Mouse (Mus musculus) heart, adult 2 months (tissue): ENCODE data around the gene Bmp3.

Experiments
- CTCF ChIP-seq: fragments of 200-600 bp; IDR thresholded peaks from 2 replicates; pipeline ENCODE4 v1.8.1; 2022; ENCODE audit warnings: antibody characterized with exemption, mild to moderate bottlenecking, moderate library complexity
- POLR2A ChIP-seq: fragments of 200-500 bp; IDR thresholded peaks from 2 replicates; pipeline ENCODE4 v1.6.1; 2011; ENCODE audit warnings: mild to moderate bottlenecking, low read depth, low read length, control low read depth; ENCODE audit not compliant: insufficient read depth

GRCm38 (mm10) chr5:98894281-98894680, 40.1 kb downstream of the Bmp3 start:
- TF ChIP-seq CTCF, result no peak
- TF ChIP-seq POLR2A, result no peak
